Mouse (Mus musculus): ENCODE data around the gene Rpl7l1. TPM values are rescaled to one million over a fixed set of nuclear protein-coding genes. Genes with fewer than 3 reads are reported as not detected.
A peak's percentile ranks its signal among the peaks of the same experiment; 100 is the strongest.

Rpl7l1 gene
- polyA plus RNA-seq, 1 experiment from 2014 or later: 136 TPM

- Histone ChIP-seq H3K9ac (no peak overlapping the region), H3K4me3 (replicated peaks) (no peak overlapping the region), H3K27ac (replicated peaks) (no peak overlapping the region), H3K36me3 (no peaks in the 10 kb centered on the region), H3K4me2 (replicated peaks) (no peak overlapping the region), H3K9me3 (replicated peaks) (no peaks in the 10 kb centered on the region), H3K4me1 (no peaks in the 10 kb centered on the region), H3K27me3 (no peaks in the 10 kb centered on the region)
- 58% methylated on average over 12 of the region's 12 CpGs for WGBS
- no peak for ATAC-seq (ENCODE audit: insufficient number of reproducible peaks, low FRiP score, low TSS enrichment, low read depth)
Measured at GRCm38 (mm10) chr17:46758753-46759152, 23.7 kb downstream of the Rpl7l1 start.

DNA sequence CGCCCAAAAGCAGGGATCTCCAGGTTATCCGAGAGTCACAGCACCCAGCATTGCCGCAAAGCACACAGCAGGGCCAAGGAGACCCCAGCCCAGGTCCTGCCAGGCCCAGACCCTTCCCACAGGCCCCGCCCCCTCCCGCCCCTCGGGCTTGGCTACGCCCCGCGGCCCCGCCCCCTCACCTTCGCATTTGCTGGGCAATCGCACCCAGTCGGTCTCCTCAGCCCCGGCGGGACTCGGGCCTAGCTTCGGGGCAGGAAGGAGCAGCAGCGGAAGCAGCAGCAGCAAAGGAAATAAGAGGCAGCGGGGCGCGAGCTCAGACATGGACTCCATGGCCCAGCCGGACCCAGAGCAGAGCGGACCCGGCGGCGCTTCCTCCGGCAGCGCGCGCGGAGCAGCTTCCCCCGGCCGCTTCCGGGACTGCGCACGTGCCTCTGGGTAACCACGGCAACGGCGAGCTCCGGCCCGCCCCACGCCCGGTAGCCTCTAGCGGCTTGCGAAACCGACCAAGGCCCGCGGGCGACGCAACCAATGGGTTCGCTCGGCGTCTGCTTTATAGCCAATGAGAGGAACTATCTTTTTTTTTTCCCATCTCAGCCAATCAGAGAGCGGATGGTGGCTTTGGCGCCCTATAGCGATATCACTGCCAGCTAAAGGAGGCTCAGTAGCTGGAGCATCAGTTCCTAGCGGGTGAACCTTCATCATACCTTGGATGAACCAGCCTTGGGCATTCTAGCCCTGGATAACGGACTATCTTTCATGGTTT is 30.5 kb downstream of the Rpl7l1 start, which contains the start of gene Cnpy3:
Cnpy3 (minus strand) TSS at position 421 of the 763 bp plus-strand sequence.
- Histone ChIP-seq H3K4me1 (peaks cover 11% of the 10 kb centered on the region), H3K9me3 (replicated peaks) (no peaks in the 10 kb centered on the region), H3K36me3 (0 out of 2 replicates have a peak, but pooled peaks cover 4% of the 10 kb centered on the region), H3K27me3 (no peaks in the 10 kb centered on the region), H3K27ac (replicated peaks) (peak within 1 kb of the TSS; percentile 92), H3K9ac (peak within 1 kb of the TSS; percentile 57), H3K4me2 (replicated peaks) (peak within 1 kb of the TSS; percentile 73), H3K4me3 (replicated peaks) (peak within 1 kb of the TSS; percentile 80)
- WGBS: under 1% methylated on average over 58 of the region's 58 CpGs
- peak; percentile 99 for ATAC-seq (ENCODE audit: insufficient number of reproducible peaks, low FRiP score, low TSS enrichment, low read depth)

- Histone ChIP-seq H3K27me3 (no peaks in the 10 kb centered on the region), H3K4me2 (replicated peaks) (peak overlapping the region; percentile 73), H3K4me3 (replicated peaks) (peak overlapping the region; percentile 80), H3K4me1 (peaks cover 11% of the 10 kb centered on the region), H3K9me3 (replicated peaks) (no peaks in the 10 kb centered on the region), H3K36me3 (peaks cover 8% of the 10 kb centered on the region; the same call in 1 of the 2 replicates), H3K9ac (peak overlapping the region; percentile 57), H3K27ac (replicated peaks) (peak overlapping the region; percentile 92)
- ATAC-seq (ENCODE audit: insufficient number of reproducible peaks, low FRiP score, low TSS enrichment, low read depth): peak; percentile 17; the same call in 1 of the 2 replicates
- 20% methylated on average over 16 of the region's 16 CpGs for WGBS
Measured at GRCm38 (mm10) chr17:46751056-46751793, 31.2 kb downstream of the Rpl7l1 start.

DNA sequence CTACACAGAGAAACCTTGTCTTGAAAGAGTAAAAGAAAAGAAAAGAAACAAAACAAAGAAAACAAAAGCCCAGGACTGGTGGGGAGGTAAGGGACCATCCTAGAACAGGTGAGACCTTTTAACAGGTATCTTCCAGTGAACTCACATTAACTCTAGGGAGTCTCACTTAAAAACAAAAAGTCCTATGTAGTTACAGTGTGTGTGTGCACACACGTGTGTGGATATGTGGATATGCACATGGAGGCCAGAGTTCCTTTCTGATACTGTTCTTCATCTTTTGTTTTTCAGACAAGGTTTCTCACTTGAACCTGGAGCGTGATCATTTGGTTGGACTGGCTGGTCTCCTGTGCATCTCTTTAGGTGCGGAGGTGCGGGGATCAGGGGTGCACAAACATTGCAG is 31.9 kb downstream of the Rpl7l1 start:
- Histone ChIP-seq H3K9ac (peak overlapping the region; percentile 57), H3K4me2 (replicated peaks) (peak overlapping the region; percentile 73), H3K27me3 (no peaks in the 10 kb centered on the region), H3K27ac (replicated peaks) (peak overlapping the region; percentile 92), H3K4me1 (peaks cover 11% of the 10 kb centered on the region), H3K36me3 (peaks cover 8% of the 10 kb centered on the region; the same call in 1 of the 2 replicates), H3K4me3 (replicated peaks) (peak overlapping the region; percentile 80), H3K9me3 (replicated peaks) (no peaks in the 10 kb centered on the region)
- WGBS: 89% methylated on average over 4 of the region's 4 CpGs
- ATAC-seq (ENCODE audit: insufficient number of reproducible peaks, low FRiP score, low TSS enrichment, low read depth): no peak

GRCm38 (mm10) chr17:46749282-46749681 is 33.2 kb downstream of the Rpl7l1 start:
- ATAC-seq (ENCODE audit: insufficient number of reproducible peaks, low FRiP score, low TSS enrichment, low read depth): no peak
- 88% methylated on average over 5 of the region's 5 CpGs for WGBS
- H3K27ac ChIP-seq (replicated peaks): no peak overlapping the region
- no peaks in the 10 kb centered on the region for H3K27me3 ChIP-seq
- H3K36me3 ChIP-seq: peaks cover 15% of the 10 kb centered on the region
- H3K4me1 ChIP-seq: peaks cover 11% of the 10 kb centered on the region
- no peak overlapping the region for H3K4me3 ChIP-seq (replicated peaks)
- no peak overlapping the region for H3K9ac ChIP-seq
- H3K4me2 ChIP-seq (replicated peaks): no peak overlapping the region
- no peaks in the 10 kb centered on the region for H3K9me3 ChIP-seq (replicated peaks)

DNA sequence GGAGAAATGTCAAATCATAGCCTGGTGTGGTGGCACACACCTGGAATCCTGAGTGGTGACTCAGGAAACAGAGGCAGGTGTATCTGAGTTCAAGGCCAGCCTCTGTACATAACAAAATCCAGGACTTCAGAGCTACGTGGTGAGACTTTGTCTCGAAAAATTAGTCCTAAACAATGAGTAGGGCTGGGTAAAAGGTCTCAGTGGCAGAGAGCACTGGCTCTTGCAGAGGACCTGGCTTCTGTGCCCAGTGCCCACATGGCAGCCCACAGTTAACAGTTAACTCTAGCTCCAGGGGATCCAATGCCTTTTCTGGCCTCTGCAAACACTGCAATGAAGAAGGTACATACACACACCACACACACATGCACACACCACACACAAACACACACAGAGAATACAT is 34.7 kb downstream of the Rpl7l1 start:
- H3K36me3 ChIP-seq: peaks cover 30% of the 10 kb centered on the region
- WGBS: 92% methylated on average over 2 of the region's 2 CpGs
- no peak overlapping the region for H3K27ac ChIP-seq (replicated peaks)
- no peak overlapping the region for H3K4me2 ChIP-seq (replicated peaks)
- H3K27me3 ChIP-seq: no peaks in the 10 kb centered on the region
- no peak overlapping the region for H3K4me3 ChIP-seq (replicated peaks)
- no peak overlapping the region for H3K9ac ChIP-seq
- no peak for ATAC-seq (ENCODE audit: insufficient number of reproducible peaks, low FRiP score, low TSS enrichment, low read depth)
- no peaks in the 10 kb centered on the region for H3K9me3 ChIP-seq (replicated peaks)
- H3K4me1 ChIP-seq: peaks cover 11% of the 10 kb centered on the region

DNA sequence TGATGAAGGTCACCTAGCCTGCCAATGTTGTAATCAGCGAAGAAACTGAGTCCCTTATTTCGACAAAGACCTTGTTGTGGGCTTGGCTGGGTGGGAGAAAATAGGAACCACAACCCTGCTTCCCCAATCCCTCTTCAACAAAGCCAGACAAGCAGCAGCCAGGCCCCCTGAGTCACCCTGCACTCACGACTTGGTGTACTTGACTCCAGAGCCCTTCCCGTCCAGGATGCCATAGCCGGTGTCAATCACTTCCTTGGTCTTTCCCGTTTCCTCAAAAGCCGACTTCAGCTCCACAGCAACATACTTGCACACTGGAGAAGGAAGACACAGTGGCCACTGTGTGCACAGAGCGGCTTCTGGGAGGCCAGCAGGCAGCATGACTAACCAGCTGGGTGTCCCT is 35.2 kb downstream of the Rpl7l1 start:
- no peak overlapping the region for H3K9ac ChIP-seq
- no peak for ATAC-seq (ENCODE audit: insufficient number of reproducible peaks, low FRiP score, low TSS enrichment, low read depth)
- 74% methylated on average over 8 of the region's 8 CpGs for WGBS

DNA sequence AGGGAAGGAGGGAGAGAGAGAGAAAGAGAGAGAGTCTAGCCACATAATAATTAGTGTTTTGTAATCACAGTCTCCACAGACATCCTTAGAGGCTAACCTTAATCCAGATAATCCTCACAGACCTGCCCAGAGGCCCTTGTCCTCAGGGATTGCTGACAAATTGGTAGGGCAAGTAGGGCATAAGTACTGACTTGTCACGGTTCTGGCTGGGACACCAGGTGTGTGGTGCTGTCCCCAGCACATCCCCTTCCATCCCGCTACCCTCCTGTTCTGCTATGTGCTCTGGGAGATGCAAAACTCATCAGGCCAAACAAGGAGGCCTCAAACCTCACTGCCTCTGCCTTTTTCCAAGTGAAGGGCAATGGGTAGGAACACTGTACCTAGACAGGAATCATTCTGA is 37.0 kb downstream of the Rpl7l1 start:
- no peak overlapping the region for H3K4me3 ChIP-seq (replicated peaks)
- no peak for ATAC-seq (ENCODE audit: insufficient number of reproducible peaks, low FRiP score, low TSS enrichment, low read depth)
- H3K4me1 ChIP-seq: peaks cover under 1% of the 10 kb centered on the region; the same call in 1 of the 2 replicates
- no peaks in the 10 kb centered on the region for H3K27me3 ChIP-seq
- H3K27ac ChIP-seq (replicated peaks): no peak overlapping the region
- WGBS: 59% methylated on average over 2 of the region's 2 CpGs
- no peak overlapping the region for H3K4me2 ChIP-seq (replicated peaks)
- no peak overlapping the region for H3K9ac ChIP-seq
- H3K36me3 ChIP-seq: peaks cover 36% of the 10 kb centered on the region
- no peaks in the 10 kb centered on the region for H3K9me3 ChIP-seq (replicated peaks)

More for the DNA sequence above, 35.2 kb downstream of the Rpl7l1 start:
- Histone ChIP-seq H3K36me3 (peaks cover 32% of the 10 kb centered on the region), H3K4me1 (peaks cover 7% of the 10 kb centered on the region), H3K27me3 (no peaks in the 10 kb centered on the region), H3K4me2 (replicated peaks) (no peak overlapping the region), H3K4me3 (replicated peaks) (no peak overlapping the region), H3K9me3 (replicated peaks) (no peaks in the 10 kb centered on the region), H3K27ac (replicated peaks) (no peak overlapping the region)

- Histone ChIP-seq H3K27ac (replicated peaks) (no peak overlapping the region), H3K9ac (no peak overlapping the region), H3K4me2 (replicated peaks) (no peak overlapping the region), H3K4me3 (replicated peaks) (no peak overlapping the region), H3K9me3 (replicated peaks) (no peaks in the 10 kb centered on the region), H3K4me1 (no peaks in the 10 kb centered on the region), H3K27me3 (no peaks in the 10 kb centered on the region), H3K36me3 (peaks cover 36% of the 10 kb centered on the region)
- no peak for ATAC-seq (ENCODE audit: insufficient number of reproducible peaks, low FRiP score, low TSS enrichment, low read depth)
- 84% methylated on average over 9 of the region's 9 CpGs for WGBS
Measured at GRCm38 (mm10) chr17:46742986-46743385, 39.5 kb downstream of the Rpl7l1 start.

DNA sequence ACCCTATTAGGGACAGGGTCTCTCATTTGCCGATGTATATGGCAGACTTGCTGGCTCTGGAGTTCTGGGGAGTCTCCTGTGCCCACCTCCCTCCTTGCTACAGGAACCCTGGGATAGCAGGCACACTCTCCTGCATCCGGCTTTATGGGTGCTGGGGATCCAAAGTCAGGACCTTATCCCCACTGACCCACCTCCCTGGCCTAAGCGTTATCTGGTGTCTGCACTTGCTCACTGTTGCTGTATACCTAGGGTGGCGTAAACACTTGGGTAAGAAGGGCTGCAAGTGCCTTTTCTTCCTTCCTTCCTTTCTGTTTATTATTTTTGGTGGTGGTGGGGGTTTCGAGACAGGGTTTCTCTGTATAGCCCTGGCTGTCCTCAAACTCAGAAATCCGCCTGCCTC is 41.2 kb downstream of the Rpl7l1 start:
- Histone ChIP-seq H3K9ac (no peak overlapping the region), H3K27ac (replicated peaks) (no peak overlapping the region), H3K36me3 (peaks cover 36% of the 10 kb centered on the region), H3K27me3 (no peaks in the 10 kb centered on the region), H3K4me2 (replicated peaks) (no peak overlapping the region), H3K4me1 (no peaks in the 10 kb centered on the region), H3K9me3 (replicated peaks) (no peaks in the 10 kb centered on the region), H3K4me3 (replicated peaks) (no peak overlapping the region)
- ATAC-seq (ENCODE audit: insufficient number of reproducible peaks, low FRiP score, low TSS enrichment, low read depth): no peak
- WGBS: 92% methylated on average over 6 of the region's 6 CpGs

- no peak for ATAC-seq (ENCODE audit: insufficient number of reproducible peaks, low FRiP score, low TSS enrichment, low read depth)
- Histone ChIP-seq H3K9me3 (replicated peaks) (no peaks in the 10 kb centered on the region), H3K36me3 (peaks cover 22% of the 10 kb centered on the region), H3K4me1 (no peaks in the 10 kb centered on the region), H3K4me2 (replicated peaks) (no peak overlapping the region), H3K4me3 (replicated peaks) (no peak overlapping the region), H3K9ac (no peak overlapping the region), H3K27me3 (no peaks in the 10 kb centered on the region), H3K27ac (replicated peaks) (no peak overlapping the region)
- 58% methylated on average over 9 of the region's 10 CpGs for WGBS
Measured at GRCm38 (mm10) chr17:46736160-46736559, 46.3 kb downstream of the Rpl7l1 start.
